8 mouse cellular contexts compared by ENCODE assay signal in the genomic region with DNA sequence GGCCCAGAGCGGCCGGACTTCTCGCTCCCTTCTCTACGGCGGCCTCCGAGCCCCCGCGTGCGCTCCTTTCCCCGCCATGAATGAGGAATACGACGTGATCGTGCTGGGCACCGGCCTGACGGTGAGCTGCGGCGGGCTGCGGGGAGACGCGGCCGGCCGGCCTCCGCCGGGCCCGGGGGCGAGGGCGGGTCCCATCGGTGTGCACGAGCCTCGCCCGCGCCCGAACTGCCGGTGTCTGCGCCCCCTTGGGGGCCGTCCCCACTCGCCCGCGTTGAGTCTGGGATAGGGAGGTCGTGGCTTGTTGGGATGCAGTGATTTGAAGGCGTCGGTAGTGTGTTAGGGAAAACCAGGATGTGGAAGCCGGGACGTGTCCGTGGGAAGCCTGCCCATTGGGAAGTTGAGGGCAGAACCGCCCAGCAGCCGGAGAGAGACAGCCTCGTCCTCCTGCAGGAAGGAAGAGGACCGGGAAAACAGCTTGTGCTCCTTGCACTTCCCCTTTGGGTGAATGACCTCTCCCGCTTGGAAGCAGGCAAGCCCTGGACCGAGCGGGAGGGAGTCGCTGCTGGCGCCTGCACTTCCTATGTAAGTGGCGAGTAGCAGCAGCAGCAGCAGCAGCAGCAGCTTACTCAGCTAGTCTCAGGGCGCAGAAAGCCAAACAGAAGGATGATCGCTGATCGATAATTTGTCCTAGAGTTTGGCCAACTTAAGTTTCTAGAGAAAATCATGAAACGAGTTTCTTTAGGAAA. TPM values are rescaled to one million over a fixed set of nuclear protein-coding genes. Genes with fewer than 3 reads are reported as not detected.
DNase-seq lines count a peak whose midpoint lies in the region; ATAC-seq lines count a peak whose summit lies in the region.

No protein-coding gene starts in this region.

- peak overlapping the region; percentile 87 for H3K9ac ChIP-seq in lung, embryonic 16.5 days (ENCODE audit: low read length)

- H3K36me3 ChIP-seq in lung, embryonic 16.5 days (ENCODE audit: control insufficient read depth, insufficient read depth, low read length) = no peaks in the 10 kb centered on the region

- H3K4me3 ChIP-seq in lung, embryonic 16.5 days (ENCODE audit: low read length) = peak overlapping the region; percentile 80

- no peaks in the 10 kb centered on the region for H3K27me3 ChIP-seq in lung, embryonic 16.5 days (ENCODE audit: control insufficient read depth, insufficient read depth, low read depth, low read length)

- peak overlapping the region; percentile 79 for H3K4me2 ChIP-seq in lung, embryonic 16.5 days (ENCODE audit: low read depth, low read length)

- peaks cover 22% of the 10 kb centered on the region for H3K4me1 ChIP-seq in lung, embryonic 16.5 days (replicated peaks; ENCODE audit: control insufficient read depth, insufficient read depth, low read length)

- peak; percentile 57 for ATAC-seq in frontal cortex, adult (ENCODE audit: low TSS enrichment)
- peak; percentile 4 to 17; a peak in 2 of 4 replicates for ATAC-seq in hematopoietic stem cell, adult 5-6 weeks (replicated peaks in 1 of 2; ENCODE audit: insufficient read depth in 1 of 2, low FRiP score in 2 of 2, low TSS enrichment in 1 of 2, low read depth in 1 of 2, poor library complexity in 2 of 2, severe bottlenecking in 2 of 2)
- ATAC-seq in lung, embryonic 16.5 days (ENCODE audit: low read depth) = peak; percentile 66

- H3K27ac ChIP-seq in lung, embryonic 16.5 days (ENCODE audit: low read length) = peak overlapping the region; percentile 99

- under 1% methylated on average over 59 of the region's 59 CpGs for WGBS in lung, embryonic 16.5 days

- peak; percentile 86 for DNase-seq in Muller cell, postnatal 12 days (ENCODE audit: inconsistent ontology term)
- DNase-seq in cerebellum, adult 9-10 months = peak; percentile 80
- DNase-seq in layer of hippocampus, adult 9-11 months = peak; percentile 61
- DNase-seq in ovary, adult 18-20 months (ENCODE audit: low spot score) = peak; percentile 49
- peak; percentile 45 for DNase-seq in thymus, postnatal 25 days

- 0 out of 2 replicates have a peak, but pooled peaks cover 4% of the 10 kb centered on the region for H3K9me3 ChIP-seq in lung, embryonic 16.5 days (ENCODE audit: control insufficient read depth, low read length)

RNA-seq across cellular contexts. Expression of a gene that starts 0.5 kb away (rescaled TPM):
- total RNA-seq in hematopoietic stem cell, adult 5-6 weeks (2017) = 408 and 483 TPM in 2 replicates
- polyA plus RNA-seq in lung, embryonic 16.5 days (2015; fragmentation: Nextera tagmentation; extraction: Ambion mirVana) = 412 and 431 TPM in 2 replicates

Comparison
In these comparisons a context has a peak if more than half of its experiments do, and no peak if none do; other contexts are left out.
1. Peak in every context shown above with its lines: DNase-seq, ATAC-seq, H3K4me3 ChIP-seq and H3K27ac ChIP-seq.
2. ATAC-seq: peak in every context shown above with its lines; median percentile 66 in lung, embryonic 16.5 days; 57 in frontal cortex, adult; 10 in hematopoietic stem cell, adult 5-6 weeks.